Mouse (Mus musculus) bone marrow, adult 2 months (tissue): ENCODE results near the gene Hk1. TPM values are rescaled to one million over a fixed set of nuclear protein-coding genes. Genes with fewer than 3 reads are reported as not detected.

Source experiments
- H3K27ac ChIP-seq: fragments of 200-500 bp; 2 replicates; pipeline ENCODE4 v1.5.1; 2012; ENCODE audit warnings: low read depth, mild to moderate bottlenecking, control low read depth, inconsistent platforms, low read length; ENCODE audit not compliant: control insufficient read depth, poor library complexity, insufficient read depth
- H3K4me1 ChIP-seq: fragments of 200-500 bp; 2 replicates; pipeline ENCODE4 v1.6.1; 2011; ENCODE audit warnings: low read length; ENCODE audit not compliant: control insufficient read depth, insufficient read depth
- H3K4me3 ChIP-seq: fragments of 200-500 bp; replicated peaks from 2 replicates; pipeline ENCODE3; 2011; ENCODE audit warnings: mild to moderate bottlenecking, low read depth, low read length, control low read depth; ENCODE audit not compliant: control insufficient read depth
- CTCF ChIP-seq: fragments of 200-500 bp; IDR thresholded peaks from 2 replicates; pipeline ENCODE4 v1.5.1; 2011; ENCODE audit warnings: low read length, control low read depth; ENCODE audit not compliant: control insufficient read depth, insufficient read depth
- POLR2A ChIP-seq: fragments of 200-500 bp; IDR thresholded peaks from 2 replicates; pipeline ENCODE4 v1.6.1; 2011; ENCODE audit warnings: low read depth, mild to moderate bottlenecking, control low read depth, low read length, borderline replicate concordance; ENCODE audit not compliant: control insufficient read depth
- WGBS: fragments of 180-500 bp; shearing (Covaris S2); methylation state at CpG from one replicate; pipeline ENCODE4 v1.1.7; 2018; 5-methylcytosine and 5-hydroxymethylcytosine counted together
- polyA plus RNA-seq: library from polyadenylated mRNA; stranded (reverse); fragments of >200 nt; gene quantifications from 2 replicates; pipeline ENCODE4 v1.2.4, GENCODE M21; 2011; ENCODE audit warnings: low replicate concordance; ENCODE audit not compliant: missing spikeins, insufficient read depth, insufficient read length

Hk1 gene
- polyA plus RNA-seq, 1 experiment, result 93.6 TPM

DNA sequence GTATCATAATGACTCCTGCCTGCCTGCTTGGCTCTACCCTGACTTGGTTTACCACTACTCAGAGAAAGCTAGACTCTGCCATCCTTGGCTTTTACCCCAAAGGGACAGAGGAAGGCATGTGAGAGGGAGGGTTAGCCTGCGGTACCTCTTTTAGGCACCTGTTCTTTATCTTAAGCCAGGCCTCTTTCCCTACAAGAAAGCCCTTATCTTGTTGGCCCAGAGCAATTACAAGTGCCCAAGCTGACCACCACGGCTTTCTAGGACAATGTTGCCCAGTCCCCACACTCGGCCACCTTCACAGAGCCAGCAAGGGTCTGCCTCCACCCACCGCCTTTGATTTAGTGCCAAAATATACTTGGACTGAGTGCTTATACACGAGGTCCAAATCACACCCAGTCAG is 34.6 kb downstream of the Hk1 start:
- peaks cover 6% of the 10 kb centered on the region for H3K4me1 ChIP-seq

DNA sequence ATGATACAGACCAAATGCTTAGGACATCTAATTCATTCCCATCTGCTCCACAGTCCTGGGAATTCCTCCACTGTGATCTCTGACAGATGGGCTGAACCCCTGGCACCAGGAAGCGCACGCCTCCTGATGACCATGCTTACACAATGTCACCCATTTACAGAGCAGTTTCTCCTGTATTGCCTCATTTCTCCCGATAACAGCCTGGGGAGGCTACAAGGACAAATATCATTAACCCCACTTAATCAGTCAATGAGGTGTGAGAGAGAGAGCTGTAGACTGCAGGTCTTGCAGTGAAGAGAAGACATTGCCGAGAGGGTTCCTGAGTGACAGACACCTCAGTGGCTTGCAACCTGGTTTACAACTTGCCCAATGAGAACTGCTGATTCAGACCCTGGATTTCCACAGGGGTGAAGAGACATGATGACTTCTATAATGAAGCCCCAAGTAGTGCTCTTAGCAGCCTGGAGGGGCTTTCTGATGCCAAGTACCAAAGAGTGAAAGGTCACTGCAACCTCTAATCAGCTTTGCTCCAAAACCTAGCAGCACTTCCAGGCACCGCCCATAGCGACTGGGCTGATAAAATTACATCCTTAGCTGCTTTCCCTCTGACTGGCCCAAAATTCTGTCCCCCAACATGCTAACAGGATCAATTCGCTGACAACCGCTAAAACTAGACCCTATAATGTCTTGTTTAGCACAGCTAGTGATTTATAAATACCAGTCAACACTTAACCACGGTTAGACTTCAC is 35.5 kb downstream of the Hk1 start:
- no peak for TF ChIP-seq POLR2A
- peak overlapping the region; percentile 51 for H3K27ac ChIP-seq
- H3K4me3 ChIP-seq, result no peak overlapping the region
- WGBS, result 61% methylated on average over 9 of the region's 9 CpGs
- H3K4me1 ChIP-seq, result peaks cover 6% of the 10 kb centered on the region

More for the DNA sequence above, 34.6 kb downstream of the Hk1 start:
- no peak overlapping the region for H3K27ac ChIP-seq
- 55% methylated on average over 5 of the region's 5 CpGs for WGBS
- no peak overlapping the region for H3K4me3 ChIP-seq
- no peak for TF ChIP-seq CTCF
- no peak for TF ChIP-seq POLR2A

DNA sequence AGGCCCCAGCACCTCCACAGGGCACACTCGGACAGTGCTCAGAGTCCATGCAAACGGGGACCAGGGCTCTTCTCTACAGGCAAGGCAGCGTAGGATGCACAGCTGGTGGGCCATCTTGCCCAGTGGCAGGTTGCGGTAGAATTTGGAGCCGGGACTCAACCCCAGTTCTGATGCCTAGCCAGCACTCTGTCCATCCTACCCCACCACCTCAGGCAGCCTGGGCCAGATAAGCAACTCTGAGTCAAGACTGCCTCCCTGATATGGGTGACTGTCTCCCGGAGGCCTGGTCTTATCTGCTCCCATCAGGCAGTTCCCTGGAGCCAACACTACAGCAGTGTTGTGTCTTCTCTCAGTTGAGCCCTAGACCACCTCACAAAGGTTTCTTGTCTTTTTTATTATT is 37.2 kb downstream of the Hk1 start:
- peak; percentile 65 for TF ChIP-seq POLR2A
- no peak for TF ChIP-seq CTCF
- peak overlapping the region; percentile 87 for H3K4me3 ChIP-seq
- WGBS, result 61% methylated on average over 6 of the region's 6 CpGs
- peaks cover 8% of the 10 kb centered on the region for H3K4me1 ChIP-seq
- H3K27ac ChIP-seq, result peak overlapping the region; percentile 82

DNA sequence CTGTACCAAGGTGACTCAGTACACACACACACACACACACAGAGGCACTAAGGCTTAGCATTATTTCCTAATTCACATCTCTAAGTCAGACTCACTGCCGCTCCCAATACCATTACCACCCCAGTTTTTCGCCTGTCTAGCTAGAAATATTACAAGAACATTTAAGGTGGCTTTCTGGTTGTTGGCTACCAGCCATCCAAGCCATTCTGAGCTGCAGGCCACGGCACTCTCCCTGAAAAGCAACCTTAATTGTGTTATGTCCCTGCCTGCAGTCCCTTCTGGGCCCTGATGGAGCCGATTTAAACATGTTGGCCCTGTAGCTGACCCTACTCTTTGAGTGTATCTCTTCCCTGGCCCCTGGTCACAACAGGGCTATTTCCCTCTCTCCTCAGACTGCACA is 37.8 kb downstream of the Hk1 start:
- 68% methylated on average over 4 of the region's 4 CpGs for WGBS
- H3K4me1 ChIP-seq, result peaks cover 8% of the 10 kb centered on the region
- H3K4me3 ChIP-seq, result peak overlapping the region; percentile 87
- peak overlapping the region; percentile 82 for H3K27ac ChIP-seq
- TF ChIP-seq CTCF (no peak), POLR2A (no peak)

DNA sequence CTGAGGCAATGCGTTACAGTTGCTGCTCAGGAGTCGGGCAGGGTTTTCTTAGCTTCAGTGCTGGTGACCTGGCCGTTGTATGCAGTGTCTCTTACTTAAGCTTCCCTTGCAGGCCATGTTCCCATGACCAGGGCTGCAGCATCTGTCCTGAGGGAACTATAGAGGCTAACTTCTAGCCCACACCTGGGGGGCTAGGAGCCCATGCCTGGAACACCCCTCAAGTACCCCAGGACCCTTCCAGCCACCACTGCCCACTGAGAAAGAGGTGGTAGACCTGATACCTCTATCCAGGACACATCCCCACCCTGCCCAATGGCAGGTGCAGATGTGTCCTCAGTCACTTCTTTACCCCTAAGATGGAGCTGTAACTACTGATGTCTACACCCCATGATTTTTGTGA is 38.7 kb downstream of the Hk1 start:
- TF ChIP-seq POLR2A (no peak), CTCF (no peak)
- peak overlapping the region; percentile 97 for H3K4me3 ChIP-seq
- peak overlapping the region; percentile 99 for H3K27ac ChIP-seq
- 1% methylated on average over 3 of the region's 3 CpGs for WGBS
- peaks cover 8% of the 10 kb centered on the region for H3K4me1 ChIP-seq

DNA sequence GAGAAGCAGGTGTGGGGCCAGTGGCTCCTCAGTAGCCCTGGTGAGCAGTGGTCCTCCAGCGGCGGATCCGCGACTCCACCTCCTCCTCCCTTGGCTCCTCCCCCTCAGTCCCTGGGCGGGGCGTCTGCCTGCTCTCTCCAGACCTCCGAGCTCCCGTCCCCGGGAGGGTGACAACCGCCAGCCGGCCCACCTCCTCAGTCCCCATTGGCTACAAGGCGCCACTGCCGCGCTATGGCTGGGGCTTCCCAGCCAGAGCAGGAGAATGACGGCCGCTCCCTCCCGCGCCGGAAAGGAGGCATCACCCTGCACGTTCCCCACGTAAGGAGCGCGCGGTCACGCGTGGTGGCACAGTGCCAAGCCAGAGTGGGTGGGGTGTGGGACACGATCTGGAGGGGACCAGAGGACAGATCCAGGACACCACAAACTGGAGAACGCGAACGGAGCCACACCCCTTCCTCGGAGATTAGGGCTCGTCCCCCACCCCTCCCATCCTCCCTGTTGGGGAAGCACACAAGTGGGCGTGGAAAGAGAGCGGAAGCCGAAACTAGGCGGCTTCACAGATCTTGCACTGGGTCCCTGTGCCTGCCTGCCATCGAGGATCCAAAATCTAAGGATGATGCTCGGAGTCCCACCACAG is 39.5 kb downstream of the Hk1 start:
- under 1% methylated on average over 38 of the region's 38 CpGs for WGBS
- Histone ChIP-seq H3K27ac (peak overlapping the region; percentile 99), H3K4me1 (peaks cover 8% of the 10 kb centered on the region), H3K4me3 (peak overlapping the region; percentile 97)
- peak; percentile 3; the same call in 1 of the 2 replicates for TF ChIP-seq CTCF
- TF ChIP-seq POLR2A, result peak; percentile 64; the same call in 1 of the 2 replicates

DNA sequence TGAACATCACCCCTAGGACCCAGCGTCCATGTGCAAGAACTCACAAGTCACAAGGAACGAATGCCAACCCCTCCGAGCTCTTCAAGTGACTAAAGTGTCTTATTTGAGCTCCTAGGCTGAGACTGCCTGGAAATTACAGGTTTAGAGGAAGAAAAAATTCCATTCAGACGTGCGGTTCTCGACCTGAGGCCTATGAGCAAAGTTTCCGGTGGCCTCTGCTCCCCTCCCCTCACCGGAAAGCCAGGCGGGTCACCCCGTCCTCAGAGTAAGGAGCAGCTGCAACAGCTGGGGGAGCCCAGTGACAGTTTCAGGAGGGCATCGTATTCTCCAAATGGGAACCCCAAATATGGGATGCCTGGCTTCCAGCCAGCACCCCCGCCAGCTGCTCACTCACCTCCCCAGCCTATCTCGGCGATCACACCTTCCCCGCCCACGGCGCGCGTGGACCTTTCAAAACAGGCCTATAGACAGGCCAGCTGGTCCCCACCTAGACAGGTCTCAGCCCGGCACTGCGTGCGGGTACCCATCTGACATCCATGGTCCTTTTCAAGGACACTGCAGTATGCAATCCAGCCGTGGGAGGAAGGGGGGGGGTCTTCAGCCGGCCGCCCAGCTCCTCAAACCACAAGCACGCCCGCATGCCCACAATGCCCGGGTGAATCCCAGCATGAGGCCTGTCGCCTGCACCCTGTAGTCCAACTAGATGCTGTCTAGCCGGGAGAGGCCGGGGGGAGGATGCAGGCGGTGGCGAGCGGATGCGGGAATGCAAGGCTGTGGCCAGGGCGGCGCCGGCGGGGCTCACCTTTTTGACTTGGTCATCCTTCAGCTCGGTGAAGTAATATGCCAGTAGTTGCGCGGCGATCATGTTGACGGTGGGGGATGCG is 40.3 kb downstream of the Hk1 start:
- H3K4me1 ChIP-seq, result peaks cover 9% of the 10 kb centered on the region
- H3K27ac ChIP-seq, result peak overlapping the region; percentile 99
- H3K4me3 ChIP-seq, result peak overlapping the region; percentile 97
- under 1% methylated on average over 45 of the region's 45 CpGs for WGBS
- TF ChIP-seq CTCF (no peak), POLR2A (no peak; the same call in 1 of the 2 replicates)

DNA sequence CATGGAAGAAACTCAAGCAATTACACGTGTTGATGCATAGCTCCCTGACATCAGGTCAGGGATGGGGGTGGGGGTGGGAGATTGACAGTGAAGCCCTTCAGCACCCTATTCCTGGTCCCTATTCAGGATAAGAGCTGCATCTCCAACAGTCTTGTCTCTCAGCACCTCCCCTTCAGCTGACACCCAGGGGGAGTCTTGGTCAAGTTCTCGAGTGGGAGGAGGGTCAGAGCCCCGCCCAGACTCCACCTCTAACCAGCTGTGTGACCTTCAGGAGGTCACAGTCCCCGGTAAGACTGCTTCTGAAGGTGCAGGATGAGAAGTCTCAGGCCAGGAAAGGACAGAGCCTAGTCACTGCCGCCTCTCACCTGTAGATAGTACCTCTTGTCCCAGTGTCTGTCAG is 41.1 kb downstream of the Hk1 start:
- TF ChIP-seq CTCF (no peak), POLR2A (no peak)
- 15% methylated on average over 5 of the region's 5 CpGs for WGBS
- Histone ChIP-seq H3K4me3 (peak overlapping the region; percentile 97), H3K4me1 (peaks cover 4% of the 10 kb centered on the region), H3K27ac (peak overlapping the region; percentile 11; the same call in 1 of the 2 replicates)
